Mouse (Mus musculus) MN1 (cell line): ENCODE data around the gene Kcnk10.

ENCODE experiments used
- DNase-seq: peaks from one replicate; pipeline ENCODE4 v3.0.0-alpha.2; 2016; ENCODE audit warnings: low spot score

Kcnk10 gene

DNA sequence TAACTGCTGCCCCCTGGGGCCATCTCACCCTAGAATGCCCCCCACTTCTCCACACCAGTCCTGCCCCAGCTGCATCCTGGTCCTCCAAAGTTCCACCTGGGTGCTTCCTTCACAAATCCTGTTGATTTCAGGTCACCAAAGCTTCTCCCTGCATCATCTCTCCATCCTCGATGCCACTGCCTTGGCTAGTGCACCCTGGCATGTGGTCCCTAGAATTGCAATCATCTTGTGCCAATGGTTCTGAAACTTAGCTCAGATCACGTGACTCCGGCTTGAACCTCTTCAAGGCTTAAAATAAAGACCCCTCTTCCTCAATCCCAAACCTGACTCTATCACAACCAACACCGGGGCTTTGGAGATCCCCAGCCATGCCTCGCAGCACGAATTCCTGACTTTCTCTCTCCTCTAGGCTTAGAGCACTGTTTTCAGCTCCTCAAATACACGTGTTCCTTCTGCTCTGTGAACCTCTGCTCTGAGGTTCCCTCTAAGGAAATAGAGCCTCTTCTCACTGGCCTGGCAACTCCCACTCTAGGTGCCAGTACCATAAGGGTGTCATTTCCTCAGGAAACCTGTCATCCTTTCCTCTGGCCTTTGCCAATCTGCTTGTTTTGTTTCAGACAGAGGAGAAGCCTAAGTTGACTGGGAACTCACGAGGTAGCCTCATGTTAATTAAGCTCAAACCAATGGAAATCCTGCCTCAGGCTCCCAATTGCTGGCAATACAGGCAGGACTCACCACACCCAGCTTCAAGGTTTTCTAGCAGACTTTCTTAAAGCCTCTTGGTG is 6.0 kb downstream of the Kcnk10 start:
- no peak for DNase-seq

DNA sequence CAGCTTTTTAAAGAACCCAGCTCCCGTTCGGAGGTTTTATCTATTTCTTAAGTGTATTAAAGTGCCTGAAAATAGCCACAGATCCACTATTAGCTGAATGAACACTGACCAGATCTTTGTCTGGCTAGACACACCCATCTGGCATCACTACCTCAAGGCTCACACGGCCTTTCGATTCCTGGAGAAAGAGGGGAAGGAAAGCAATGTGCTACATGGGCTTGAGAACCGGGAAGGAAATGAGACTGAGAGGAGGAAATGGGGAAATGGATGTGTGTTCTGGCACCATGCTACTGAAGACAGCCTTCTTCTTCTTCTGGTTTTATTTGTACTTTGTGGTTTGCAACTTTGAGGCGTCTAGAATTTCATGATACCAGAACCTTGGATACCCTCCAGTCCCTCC is 8.7 kb downstream of the Kcnk10 start:
- DNase-seq, result no peak

DNA sequence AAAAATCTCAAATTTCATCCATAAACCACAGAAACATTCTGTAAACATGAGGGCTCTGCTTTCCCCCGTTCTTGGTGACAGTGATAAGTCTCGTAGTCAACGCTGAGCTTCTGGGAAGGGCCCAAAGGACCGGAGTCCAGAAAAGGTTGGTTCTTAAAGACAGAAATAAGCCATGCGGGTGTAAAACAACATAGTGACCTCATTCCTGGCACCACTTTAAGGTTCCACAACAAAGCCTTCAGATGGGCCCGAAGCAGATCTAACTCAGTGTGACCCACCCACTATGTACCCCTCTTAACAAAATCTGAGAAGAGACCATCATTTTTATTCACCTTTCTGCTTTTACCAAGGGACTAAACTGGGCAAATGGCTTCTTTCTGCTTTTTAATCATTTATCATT is 10.2 kb downstream of the Kcnk10 start:
- no peak for DNase-seq

DNA sequence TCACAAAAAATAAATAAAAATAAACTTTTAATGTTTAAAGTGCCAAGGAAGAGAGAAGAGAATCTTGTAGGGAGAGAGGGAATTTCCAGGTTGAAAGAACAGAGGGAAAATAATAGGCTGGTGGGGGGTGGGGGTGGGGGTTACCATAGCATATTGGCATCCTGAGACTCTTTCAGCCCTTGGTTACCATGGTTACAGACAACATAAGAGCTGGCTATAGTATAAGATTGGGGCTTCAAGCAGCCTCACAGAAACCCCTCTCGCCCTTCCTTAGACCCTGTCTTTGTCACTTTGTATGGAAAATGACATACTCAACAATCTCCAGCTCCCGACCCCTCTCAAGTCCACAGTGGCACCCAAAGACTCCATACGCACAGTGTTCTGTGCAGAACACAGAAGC is 13.7 kb downstream of the Kcnk10 start:
- DNase-seq, result no peak

DNA sequence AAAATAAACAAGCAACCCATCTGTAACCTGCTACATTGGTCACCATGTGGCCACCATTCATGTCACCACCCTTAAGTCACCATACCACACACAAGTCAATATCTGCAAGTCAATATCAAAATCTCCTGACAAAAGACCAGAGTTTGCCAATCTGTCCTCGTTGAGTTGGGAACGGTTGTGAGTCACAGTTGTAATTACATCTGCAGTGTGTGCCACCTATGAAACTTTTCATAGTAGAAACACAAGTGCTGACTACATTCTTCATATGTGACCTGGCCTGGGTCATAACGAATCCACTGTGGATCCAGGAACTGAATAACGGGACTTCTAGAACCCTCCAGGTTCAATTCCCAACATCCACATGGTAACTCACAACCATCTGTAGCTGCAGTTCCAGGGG is 14.8 kb downstream of the Kcnk10 start:
- no peak for DNase-seq

DNA sequence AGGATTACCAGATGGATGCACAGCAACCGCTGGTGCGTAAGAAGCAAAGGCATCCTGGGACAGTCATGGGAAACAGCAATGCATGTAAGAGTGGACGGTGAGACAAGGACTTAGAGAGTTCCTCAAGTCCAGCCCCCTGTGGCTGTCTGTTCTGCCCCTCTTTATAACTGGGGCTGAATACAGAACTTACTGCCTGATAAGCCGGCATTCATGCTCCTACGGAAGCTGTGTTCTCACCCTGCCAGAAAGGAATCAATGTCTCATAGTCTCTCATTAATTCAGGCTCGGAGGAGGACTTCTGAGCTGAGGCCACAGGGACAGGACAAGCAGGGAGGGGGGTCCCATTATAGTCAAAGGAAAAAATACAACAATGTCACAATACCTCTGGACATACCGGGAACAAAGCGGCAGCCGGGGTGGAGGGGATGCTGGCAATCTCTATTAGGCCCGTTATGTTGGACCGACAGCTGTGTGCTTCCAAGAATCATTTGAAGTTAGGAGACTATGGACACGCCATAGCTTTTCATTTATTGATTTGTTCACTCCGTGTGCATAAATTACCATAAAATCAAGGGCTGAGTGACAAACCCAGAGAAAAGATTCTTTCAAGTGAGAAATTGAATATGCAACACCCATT is 15.7 kb downstream of the Kcnk10 start:
- no peak for DNase-seq

DNA sequence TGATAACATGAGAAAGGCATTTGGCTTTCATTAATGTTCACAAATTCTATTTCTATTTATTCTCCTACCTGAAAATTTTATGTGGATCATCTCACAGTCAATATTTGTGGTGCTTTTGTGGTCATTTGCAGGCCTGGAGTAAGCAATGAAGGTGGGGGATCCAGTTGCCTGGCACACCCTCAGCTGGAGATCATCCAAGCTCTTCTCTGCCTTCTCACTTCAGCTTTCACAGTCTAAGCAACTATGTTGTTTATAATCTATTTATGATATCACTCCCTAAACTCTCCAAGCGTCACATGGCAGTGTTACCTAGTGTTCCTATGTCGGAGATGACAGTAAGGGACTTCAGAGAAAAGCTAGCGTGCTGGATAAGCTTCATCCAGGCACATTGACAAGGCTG is 18.1 kb downstream of the Kcnk10 start:
- no peak for DNase-seq

DNA sequence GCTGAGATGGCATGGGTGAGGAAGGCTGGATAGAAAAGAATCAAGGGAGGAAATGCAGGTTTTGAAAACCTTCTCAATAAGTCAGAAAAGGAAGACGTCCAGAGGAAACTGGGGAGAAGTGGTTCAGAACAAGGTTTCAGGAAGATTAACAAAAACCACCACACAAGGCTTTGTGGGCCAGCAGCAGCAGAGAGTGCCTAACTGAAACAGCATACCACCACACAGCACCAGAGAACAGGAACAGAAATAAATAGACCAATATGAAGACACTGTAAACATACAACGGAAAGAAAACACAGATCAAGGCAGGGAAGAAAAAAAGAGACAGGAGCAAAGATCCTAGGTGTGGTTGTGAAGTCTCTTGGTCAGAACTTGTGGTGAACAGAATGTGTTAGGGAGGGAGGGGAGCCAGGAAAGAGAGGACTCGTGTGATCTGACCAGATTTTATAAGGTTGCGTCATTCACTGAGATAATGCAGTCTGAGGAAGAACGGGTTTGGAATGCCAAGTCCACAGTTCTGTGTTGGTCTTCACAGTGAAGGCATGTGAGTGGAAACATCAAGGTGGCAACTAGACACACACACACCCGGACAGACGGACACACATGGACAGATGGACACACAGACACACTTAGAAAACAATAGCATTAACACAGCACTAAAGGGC is 21.0 kb downstream of the Kcnk10 start:
- DNase-seq, result no peak

DNA sequence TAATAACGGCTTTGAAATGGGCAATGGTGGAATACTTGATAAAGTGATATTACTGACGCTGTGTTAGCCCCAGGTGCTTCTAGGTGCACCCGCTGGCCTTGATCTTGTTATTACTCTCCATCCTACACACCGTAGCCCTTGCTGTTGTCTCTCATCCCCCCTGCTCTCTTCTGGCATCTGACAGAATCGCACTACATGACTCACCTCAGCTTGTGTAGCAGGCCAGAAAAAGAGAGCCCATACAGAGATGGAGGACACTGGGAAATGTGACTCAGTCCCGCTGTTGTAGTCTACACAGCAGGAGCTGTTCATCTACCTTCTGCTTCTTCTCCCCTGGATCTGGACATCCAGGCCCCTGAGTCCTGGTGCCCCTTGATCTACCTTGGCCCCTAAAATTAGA is 28.1 kb downstream of the Kcnk10 start:
- no peak for DNase-seq

DNA sequence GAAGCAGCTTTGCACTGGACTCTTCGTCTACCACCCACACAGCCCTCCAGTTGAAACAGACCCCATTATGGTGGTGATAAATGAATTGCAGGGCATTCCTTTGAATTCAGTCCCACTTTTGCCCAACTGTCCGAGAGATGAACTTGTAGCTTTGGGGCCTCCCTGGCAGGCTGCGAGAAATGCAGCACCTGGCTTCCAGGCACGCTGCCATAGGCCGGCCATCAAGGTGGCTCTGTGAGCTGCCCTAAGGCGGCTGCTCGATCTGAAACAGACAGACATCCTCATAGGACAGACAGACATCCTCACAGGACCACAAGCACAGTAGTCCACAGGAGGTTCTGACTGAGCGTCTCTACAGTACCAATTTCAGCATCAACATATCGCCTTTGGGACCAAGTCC is 30.0 kb downstream of the Kcnk10 start:
- DNase-seq, result no peak

DNA sequence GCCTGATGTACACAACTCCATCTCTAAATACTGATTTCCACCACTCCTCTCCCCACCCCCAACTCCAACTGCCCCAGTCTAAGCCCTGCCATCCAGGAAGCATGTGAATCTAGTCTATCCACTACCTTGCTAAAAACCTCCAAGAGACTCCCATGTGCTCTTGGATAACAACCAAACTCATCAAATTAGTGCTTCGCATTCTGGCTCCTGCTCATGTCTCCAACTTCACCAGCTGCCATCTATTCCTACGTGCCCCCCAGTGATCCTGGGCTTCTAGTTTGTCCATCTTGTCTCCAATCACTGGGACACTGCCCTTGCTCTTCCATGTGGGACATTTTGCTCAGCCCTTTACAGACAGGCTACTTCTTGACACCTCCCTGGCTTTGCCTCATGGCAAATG is 32.2 kb downstream of the Kcnk10 start:
- no peak for DNase-seq

DNA sequence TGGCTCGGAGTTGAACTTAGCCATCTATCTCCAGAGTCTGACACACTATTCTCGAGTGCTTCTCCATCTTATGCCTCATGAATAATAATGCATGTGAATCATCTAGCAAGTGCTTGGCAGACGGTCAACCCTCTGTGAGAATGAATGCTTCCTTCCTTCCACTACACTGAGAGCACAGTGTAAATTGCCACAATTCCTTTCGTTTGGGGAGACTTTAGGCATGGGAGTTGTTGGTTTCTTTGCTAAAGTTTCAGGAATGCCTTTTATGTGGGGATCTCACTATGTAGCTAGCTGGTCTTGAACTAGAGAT is 32.9 kb downstream of the Kcnk10 start:
- DNase-seq, result no peak

DNA sequence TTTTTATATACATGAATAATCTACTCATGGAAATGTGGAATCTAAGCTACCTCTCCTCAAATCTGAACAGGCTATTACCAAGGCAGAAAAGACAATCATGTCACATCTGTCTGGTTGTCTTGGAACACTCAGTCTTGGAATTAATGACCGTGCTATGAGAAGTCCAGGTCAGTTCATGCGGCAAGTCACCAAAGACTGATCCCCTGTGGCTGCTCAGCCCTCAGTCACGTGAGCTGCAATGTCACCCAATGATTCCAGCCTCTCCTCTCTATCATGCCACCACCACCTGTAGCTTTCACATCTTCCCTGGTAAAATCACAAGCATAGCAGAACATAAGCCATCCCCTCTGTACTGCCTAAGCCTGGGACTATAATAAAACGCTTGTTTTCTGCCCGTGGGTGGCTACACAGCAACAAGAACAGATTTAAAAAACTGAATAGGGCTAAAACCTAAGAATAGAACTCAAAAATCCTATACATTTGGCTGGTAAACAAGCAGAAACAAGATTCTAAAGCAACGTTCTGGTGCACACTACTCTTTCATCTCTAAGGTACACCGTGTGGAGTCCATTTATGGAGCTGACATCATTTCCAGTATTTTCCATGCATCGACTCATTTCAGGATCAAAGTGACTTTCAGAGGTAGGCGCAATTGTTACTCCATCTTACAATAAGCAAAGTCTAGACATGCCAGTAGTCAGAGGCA is 33.4 kb downstream of the Kcnk10 start:
- no peak for DNase-seq

DNA sequence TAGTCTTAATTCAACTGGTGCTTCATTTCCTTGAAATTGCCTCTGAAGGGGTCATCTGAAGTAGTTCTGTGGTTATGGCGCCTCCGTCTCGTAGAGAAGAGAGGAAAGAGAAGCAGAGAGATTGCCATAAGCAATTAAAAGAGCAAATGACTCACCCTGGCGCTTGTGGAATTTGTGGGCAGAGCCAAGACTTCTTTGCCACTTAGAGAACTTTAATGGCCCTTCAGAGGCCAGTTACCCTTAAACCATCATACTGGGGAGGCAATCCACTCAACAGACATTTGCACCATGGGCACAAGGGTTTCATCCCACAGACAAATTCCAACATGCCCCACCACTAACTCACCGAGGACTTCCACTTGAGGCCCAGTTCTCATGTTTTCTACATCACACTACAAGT is 41.4 kb downstream of the Kcnk10 start:
- DNase-seq, result no peak

DNA sequence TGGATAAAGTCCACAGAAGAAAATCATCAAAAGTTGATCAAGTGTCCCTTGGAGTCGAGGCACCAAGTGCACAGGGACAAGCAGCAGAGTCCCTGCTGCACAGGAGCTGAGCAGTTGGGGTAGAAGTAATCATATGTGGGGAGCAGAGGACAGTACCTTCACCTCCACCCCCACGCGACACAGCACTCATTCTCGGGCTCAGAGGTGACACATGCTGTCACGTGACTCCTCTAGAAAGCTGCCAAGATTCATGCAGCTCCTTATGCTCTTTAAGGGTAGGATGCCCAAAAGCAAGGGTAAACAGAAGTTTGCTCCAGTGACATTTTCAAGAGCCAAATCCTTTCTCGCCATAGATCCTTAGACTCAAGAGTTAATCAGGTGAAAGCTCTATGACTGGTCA is 42.1 kb downstream of the Kcnk10 start:
- no peak for DNase-seq

DNA sequence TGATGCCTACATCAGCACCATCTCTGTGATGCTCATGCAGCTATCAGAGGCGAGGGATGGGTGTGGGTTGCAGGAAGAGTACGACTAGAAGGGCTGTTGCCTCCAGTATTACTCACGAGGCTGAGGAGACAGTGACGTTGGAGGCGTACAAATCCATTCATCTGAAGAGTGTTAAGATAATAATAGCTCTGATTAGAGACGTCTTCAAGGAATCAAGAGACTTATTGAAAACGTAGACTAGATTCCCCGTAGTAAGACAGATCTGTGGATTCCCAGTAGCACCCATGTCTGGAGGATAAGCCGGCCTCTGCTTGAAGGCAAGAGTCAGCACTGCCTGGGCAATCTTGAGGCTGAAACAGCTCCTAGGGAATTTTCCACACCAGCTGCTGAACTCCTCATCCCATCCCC is 42.6 kb downstream of the Kcnk10 start:
- DNase-seq, result no peak

DNA sequence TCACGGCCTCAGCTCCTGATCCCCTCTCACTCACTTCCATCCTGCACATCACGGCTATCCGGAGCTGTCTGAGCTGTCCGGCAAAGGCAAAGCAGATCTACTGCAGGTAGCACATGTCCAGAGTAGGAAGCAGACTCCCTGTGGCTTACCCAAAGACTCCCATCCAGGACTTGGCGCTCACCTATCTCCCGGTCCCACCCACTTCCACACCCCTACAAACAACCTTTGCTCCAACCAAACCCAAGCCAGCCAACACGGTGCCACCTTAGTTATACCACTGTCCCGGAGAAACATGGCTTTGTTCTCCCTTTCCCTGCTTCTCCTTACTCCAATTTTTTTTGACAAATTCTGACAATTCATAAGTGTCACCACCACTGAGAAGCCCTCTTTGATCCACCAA is 49.5 kb downstream of the Kcnk10 start:
- DNase-seq, result no peak

DNA sequence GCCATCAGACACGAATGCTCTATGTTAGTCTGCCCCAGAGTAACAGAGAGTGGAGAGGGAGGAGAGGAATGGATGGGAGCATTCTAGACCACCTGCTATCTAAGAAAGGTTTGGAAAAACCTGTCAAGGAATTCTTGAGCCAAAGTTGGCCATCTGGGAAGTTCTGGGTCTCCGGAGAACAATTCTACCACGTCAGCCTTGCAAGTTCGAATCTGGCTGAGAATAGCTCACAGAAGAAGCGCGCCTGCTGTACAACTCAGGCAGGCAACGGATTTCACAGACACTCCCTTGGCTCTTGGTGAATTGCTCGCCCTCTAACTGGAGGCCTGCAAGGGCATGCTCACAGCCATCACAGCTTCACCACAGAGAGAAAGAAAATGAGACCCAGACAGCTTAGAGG is 52.7 kb downstream of the Kcnk10 start:
- no peak for DNase-seq

DNA sequence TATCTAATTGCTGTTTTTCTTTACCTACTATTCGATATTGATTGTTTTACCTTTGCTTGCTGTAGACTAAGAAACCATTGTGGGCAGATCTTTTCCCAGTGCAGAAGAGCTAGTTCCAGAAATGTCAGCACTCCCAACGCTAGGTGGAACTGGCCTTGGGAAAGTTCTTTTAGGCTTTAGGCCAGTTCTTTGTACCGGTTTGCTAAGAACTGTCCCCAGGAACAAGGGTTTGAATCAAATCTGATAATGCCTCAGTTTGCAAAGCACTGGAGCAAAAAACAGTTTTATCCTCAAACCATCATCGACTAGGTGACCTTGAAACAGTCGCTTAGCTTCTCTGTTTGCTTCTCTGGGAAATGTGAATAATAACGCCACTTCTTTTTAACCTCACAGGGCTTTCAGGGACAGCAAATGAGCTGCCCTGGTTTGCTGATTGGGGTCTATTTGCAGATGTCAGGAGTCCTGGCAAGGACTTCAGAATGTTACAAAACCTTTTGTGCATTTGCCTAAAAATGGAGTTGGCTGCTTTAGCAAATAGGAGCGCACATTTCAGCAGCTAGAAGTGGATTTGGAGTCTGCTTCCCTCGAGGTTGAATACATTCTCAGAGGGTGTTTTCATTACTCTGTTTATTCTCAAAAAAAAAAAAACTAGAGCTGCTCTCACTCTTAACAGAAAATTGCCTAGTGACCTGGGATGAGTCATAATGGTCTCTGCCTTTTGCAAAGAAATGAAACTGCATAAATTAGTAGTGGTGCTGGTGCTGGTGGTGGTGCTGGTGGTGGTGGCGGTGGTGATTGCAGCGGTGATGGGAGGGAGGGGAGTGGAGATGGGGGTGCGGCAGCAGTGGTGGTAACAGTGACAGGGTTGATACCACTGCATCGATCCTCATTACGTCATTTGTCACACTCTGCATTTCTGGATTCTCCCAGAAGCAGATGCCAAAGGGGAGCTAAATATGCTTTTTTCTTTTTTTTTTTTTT is 53.5 kb downstream of the Kcnk10 start:
- no peak for DNase-seq

DNA sequence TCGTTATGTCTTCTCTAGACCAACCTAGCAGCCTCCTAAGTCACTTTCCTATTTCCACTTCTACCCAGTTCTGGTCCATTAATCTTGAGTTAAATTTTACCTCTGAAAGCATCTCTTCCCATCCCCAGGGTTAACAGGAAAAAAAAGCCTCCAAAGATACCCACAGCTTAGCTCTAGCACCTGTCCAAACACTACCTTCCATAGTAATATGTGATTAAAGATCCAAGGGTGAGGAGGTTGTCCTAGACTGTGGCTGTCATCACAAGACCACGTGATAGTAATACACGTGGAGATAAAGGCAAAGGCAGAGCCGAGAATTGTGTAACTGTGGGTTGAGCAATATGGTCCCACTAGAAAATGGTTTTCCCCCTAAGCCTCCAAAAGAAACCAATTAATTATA is 56.8 kb downstream of the Kcnk10 start:
- no peak for DNase-seq

DNA sequence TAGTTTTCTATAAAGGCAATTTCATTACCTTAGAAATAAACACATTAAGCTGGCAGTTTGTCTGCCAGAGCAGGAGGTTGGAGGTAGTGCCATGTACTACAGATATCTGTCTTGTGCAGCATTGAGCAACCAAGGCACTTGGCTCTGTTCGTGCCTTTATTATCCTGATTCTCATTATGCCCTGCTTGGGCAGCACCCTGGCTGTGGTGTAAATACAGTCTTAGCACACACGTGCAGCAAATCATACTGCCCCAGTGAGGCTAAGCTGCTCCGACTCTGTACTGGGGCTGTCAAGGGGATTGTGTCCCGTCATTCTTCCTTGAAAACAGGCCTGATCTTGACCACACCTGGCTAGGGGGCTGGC is 57.6 kb downstream of the Kcnk10 start:
- no peak for DNase-seq
